27 mouse cellular contexts compared by ENCODE assay signal in the genomic region with DNA sequence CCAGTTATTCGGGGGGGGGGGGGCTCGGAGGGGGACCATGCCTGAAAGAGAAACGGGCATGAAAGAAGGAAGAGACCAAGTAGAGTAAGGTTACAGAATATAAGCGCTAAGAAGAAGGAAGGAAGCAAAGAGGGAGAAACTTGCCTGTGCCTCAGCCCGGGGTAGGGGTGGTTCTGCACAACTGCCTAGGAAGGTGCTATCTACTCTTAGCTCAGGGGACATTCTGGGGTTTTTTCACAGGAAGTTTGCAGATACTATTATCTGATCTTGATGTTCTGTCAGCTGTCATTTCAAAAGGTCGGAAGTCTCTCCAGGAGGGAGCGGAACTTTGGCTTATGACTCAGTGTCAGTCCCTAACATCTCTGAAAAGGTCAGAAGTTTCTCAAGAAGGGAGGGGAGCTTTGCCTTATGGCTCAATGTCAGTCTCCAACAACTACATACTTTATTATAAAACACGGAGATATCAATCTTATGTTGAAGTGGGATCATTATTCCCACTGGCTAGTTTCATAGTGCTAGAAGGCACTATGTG.
DNase-seq lines count a peak whose midpoint lies in the region; ATAC-seq and TF ChIP-seq lines count a peak whose summit lies in the region.
"Had no signal": no experiment of that assay in that cellular context is flagged by ENCODE, and none has a peak within 500 bp of the region (broad histone marks: within the 10 kb centered on the region; RNA-seq: fewer than 3 reads in every experiment).

No protein-coding gene starts in this region.

- 71% methylated on average over 8 of the region's 8 CpGs for WGBS in stomach, postnatal 0 days
- 71% methylated on average over 8 of the region's 8 CpGs for WGBS in midbrain, embryonic 15.5 days

- no peak for TF ChIP-seq RAD21 in MEL (IDR thresholded peaks at IDR 0.05; ENCODE audit: low read depth, low read length)

- no peak for TF ChIP-seq POLR2A in MEL (IDR thresholded peaks at IDR 0.05; ENCODE audit: control insufficient read depth in 1 of 2, insufficient read depth in 1 of 2, low read depth in 1 of 2, low read length in 2 of 2, poor library complexity in 1 of 2)

- peak; percentile 7 for DNase-seq in thymus, postnatal 0 days (ENCODE audit: low spot score)
- DNase-seq in thymus, postnatal 4 days: no peak
- peak; percentile 6 for DNase-seq in MEL (ENCODE audit: low read depth, low spot score)
- no peak for DNase-seq in kidney, adult 8-10 months
- no peak for DNase-seq in stomach, postnatal 0 days (ENCODE audit: low spot score)
- DNase-seq: adrenal gland, adult 8-10 months; adrenal gland, postnatal 25 days; B cell, adult 2 months; cerebellum, adult 18-20 months; cerebellum, adult 9-10 months; cerebellum, postnatal 14 days; gastrocnemius, postnatal 25 days; heart, adult 18-20 months; heart, postnatal 10 days; heart, postnatal 36 days had no signal

- no peaks in the 10 kb centered on the region for H3K9me3 ChIP-seq in MEL (replicated peaks; ENCODE audit: insufficient read depth, low read length)
- H3K9me3 ChIP-seq in stomach, postnatal 0 days (ENCODE audit: control insufficient read depth, low read length): no peaks in the 10 kb centered on the region
- H3K9me3 ChIP-seq in midbrain, embryonic 15.5 days: no peaks in the 10 kb centered on the region
- H3K9me3 ChIP-seq: forebrain, embryonic 10.5 days; forebrain, embryonic 13.5 days; G1E; heart, embryonic 12.5 days; heart, embryonic 15.5 days; hindbrain, embryonic 10.5 days; hindbrain, embryonic 13.5 days had no signal

- no peak overlapping the region for H3K9ac ChIP-seq in MEL (ENCODE audit: control insufficient read depth, low read depth, low read length, poor library complexity, severe bottlenecking)
- no peak overlapping the region for H3K9ac ChIP-seq in stomach, postnatal 0 days (ENCODE audit: low read length)
- no peak overlapping the region for H3K9ac ChIP-seq in midbrain, embryonic 15.5 days
- H3K9ac ChIP-seq: forebrain, embryonic 13.5 days; heart, embryonic 12.5 days; heart, embryonic 15.5 days; hindbrain, embryonic 13.5 days had no signal

- H3K79me2 ChIP-seq in MEL (ENCODE audit: control insufficient read depth, insufficient read depth, low read length, poor library complexity): no peaks in the 10 kb centered on the region

- H3K27ac ChIP-seq in MEL (ENCODE audit: control insufficient read depth, low read depth, low read length): no peak overlapping the region
- no peak overlapping the region for H3K27ac ChIP-seq in stomach, postnatal 0 days (replicated peaks)
- H3K27ac ChIP-seq in midbrain, embryonic 15.5 days: no peak overlapping the region
- H3K27ac ChIP-seq: forebrain, embryonic 10.5 days; forebrain, embryonic 13.5 days; heart, embryonic 15.5 days; hindbrain, embryonic 10.5 days; hindbrain, embryonic 13.5 days had no signal

- no peak for TF ChIP-seq CTCF in MEL (IDR thresholded peaks at IDR 0.05 in 2 of 3, conservative IDR thresholded peaks at IDR 0.05 in 1 of 3; ENCODE audit: control insufficient read depth in 1 of 3, insufficient read depth in 1 of 3, low read depth in 2 of 3, low read length in 3 of 3, poor library complexity in 1 of 3, severe bottlenecking in 1 of 3)
- TF ChIP-seq CTCF in stomach, postnatal 0 days (IDR thresholded peaks at IDR 0.05; ENCODE audit: low read depth): no peak

- H3K36me3 ChIP-seq in MEL (ENCODE audit: control insufficient read depth in 1 of 2, insufficient read depth in 2 of 2, low read length in 2 of 2): no peaks in the 10 kb centered on the region
- H3K36me3 ChIP-seq in stomach, postnatal 0 days (ENCODE audit: control insufficient read depth, insufficient read depth, low read length): no peaks in the 10 kb centered on the region
- H3K36me3 ChIP-seq in midbrain, embryonic 15.5 days (replicated peaks): no peaks in the 10 kb centered on the region
- H3K36me3 ChIP-seq: forebrain, embryonic 10.5 days; G1E; heart, embryonic 12.5 days; heart, embryonic 15.5 days; hindbrain, embryonic 10.5 days; hindbrain, embryonic 13.5 days had no signal

- no peak overlapping the region for H3K4me3 ChIP-seq in MEL (ENCODE audit: control insufficient read depth in 1 of 2, insufficient read depth in 1 of 2, low read depth in 2 of 2, low read length in 2 of 2)
- H3K4me3 ChIP-seq in stomach, postnatal 0 days (ENCODE audit: low read depth, low read length): no peak overlapping the region
- no peak overlapping the region for H3K4me3 ChIP-seq in midbrain, embryonic 15.5 days
- H3K4me3 ChIP-seq: forebrain, embryonic 10.5 days; forebrain, embryonic 13.5 days; heart, embryonic 12.5 days; heart, embryonic 15.5 days; hindbrain, embryonic 10.5 days; hindbrain, embryonic 13.5 days had no signal

- H3K4me2 ChIP-seq in stomach, postnatal 0 days (replicated peaks; ENCODE audit: low read depth): no peak overlapping the region
- no peak overlapping the region for H3K4me2 ChIP-seq in midbrain, embryonic 15.5 days
- H3K4me2 ChIP-seq: forebrain, embryonic 13.5 days; heart, embryonic 12.5 days; heart, embryonic 15.5 days; hindbrain, embryonic 13.5 days had no signal

- ATAC-seq in inflammation-experienced regulatory T-cells, adult 6 months: peak; percentile 53
- ATAC-seq in stomach, postnatal 0 days (ENCODE audit: low FRiP score, low TSS enrichment): no peak
- ATAC-seq in midbrain, embryonic 15.5 days (replicated peaks): no peak
- ATAC-seq: forebrain, embryonic 13.5 days; forebrain, embryonic 16.5 days; hindbrain, embryonic 16.5 days had no signal

- no peak for TF ChIP-seq EP300 in MEL (IDR thresholded peaks at IDR 0.05; ENCODE audit: low read depth in 1 of 2, low read length in 2 of 2)
- no peak for TF ChIP-seq EP300 in stomach, postnatal 0 days (optimal IDR thresholded peaks at IDR 0.05)

- H3K27me3 ChIP-seq in MEL (ENCODE audit: control insufficient read depth in 1 of 2, insufficient read depth in 2 of 2, low read length in 2 of 2): no peaks in the 10 kb centered on the region
- no peaks in the 10 kb centered on the region for H3K27me3 ChIP-seq in stomach, postnatal 0 days (ENCODE audit: control insufficient read depth, insufficient read depth, low read length)
- no peaks in the 10 kb centered on the region for H3K27me3 ChIP-seq in midbrain, embryonic 15.5 days (replicated peaks)
- H3K27me3 ChIP-seq: CH12.LX; forebrain, embryonic 13.5 days; heart, embryonic 12.5 days; heart, embryonic 15.5 days; hindbrain, embryonic 13.5 days had no signal

- no peaks in the 10 kb centered on the region for H3K4me1 ChIP-seq in MEL (ENCODE audit: control insufficient read depth in 1 of 2, insufficient read depth in 2 of 2, low read length in 2 of 2)
- no peaks in the 10 kb centered on the region for H3K4me1 ChIP-seq in stomach, postnatal 0 days (replicated peaks; ENCODE audit: control insufficient read depth, insufficient read depth)
- no peaks in the 10 kb centered on the region for H3K4me1 ChIP-seq in midbrain, embryonic 15.5 days
- H3K4me1 ChIP-seq: forebrain, embryonic 10.5 days; forebrain, embryonic 13.5 days; heart, embryonic 12.5 days; heart, embryonic 15.5 days; hindbrain, embryonic 10.5 days; hindbrain, embryonic 13.5 days had no signal

TF ChIP-seq in MEL, 35 proteins besides CTCF, POLR2A, EP300 and RAD21:
- TF ChIP-seq TBP (IDR thresholded peaks at IDR 0.05; ENCODE audit: low read depth, low read length) (no peak), MAZ (IDR thresholded peaks at IDR 0.05; ENCODE audit: low read depth, low read length) (no peak), BHLHE40 (IDR thresholded peaks at IDR 0.05; ENCODE audit: borderline replicate concordance, low read depth, low read length) (no peak), RCOR1 (IDR thresholded peaks at IDR 0.05; ENCODE audit: low read depth, low read length) (no peak), USF2 (IDR thresholded peaks at IDR 0.05; ENCODE audit: borderline replicate concordance in 1 of 2, insufficient read depth in 1 of 2, low read depth in 1 of 2, low read length in 2 of 2) (no peak), CHD1 (IDR thresholded peaks at IDR 0.05; ENCODE audit: low read depth, low read length) (no peak), NELFE (IDR thresholded peaks at IDR 0.05; ENCODE audit: low read depth, low read length) (no peak), ZC3H11A (IDR thresholded peaks at IDR 0.05; ENCODE audit: low read depth, low read length) (no peak), UBTF (IDR thresholded peaks at IDR 0.05; ENCODE audit: borderline replicate concordance, insufficient read depth, low read depth, low read length) (no peak), ETS1 (IDR thresholded peaks at IDR 0.05; ENCODE audit: low read depth, low read length) (no peak)
TF ChIP-seq in MEL: peak in this region for 0.

Comparison
In these comparisons a context has a peak if more than half of its experiments do, and no peak if none do; other contexts are left out.
1. DNase-seq: peak in thymus, postnatal 0 days (single experiment) and MEL (single experiment); none in thymus, postnatal 4 days (single experiment), kidney, adult 8-10 months (0 of 2) and stomach, postnatal 0 days (single experiment).